Mouse (Mus musculus): ENCODE results near the gene Tmem210.

The Tmem210 gene

GRCm38 (mm10) chr2:25292856-25293255, 4.9 kb downstream of the Tmem210 start:
- in situ Hi-C loops (cut with MboI; ENCODE audit: low sequenced_read_pairs) = no loop called here

- in situ Hi-C loops (cut with MboI; ENCODE audit: low sequenced_read_pairs) = no loop called here
These were observed 5.8 kb downstream of the Tmem210 start for GRCm38 (mm10) chr2:25293706-25294105.

GRCm38 (mm10) chr2:25297093-25297492, 9.1 kb downstream of the Tmem210 start:
- in situ Hi-C loops (cut with MboI; ENCODE audit: low sequenced_read_pairs) = no loop called here

GRCm38 (mm10) chr2:25298046-25298445, 10.1 kb downstream of the Tmem210 start:
- in situ Hi-C loops (cut with MboI; ENCODE audit: low sequenced_read_pairs) = no loop called here

GRCm38 (mm10) chr2:25303452-25303851, 15.5 kb downstream of the Tmem210 start:
- in situ Hi-C loops (cut with MboI; ENCODE audit: low sequenced_read_pairs) = no loop called here

GRCm38 (mm10) chr2:25303931-25304656, 16.1 kb downstream of the Tmem210 start:
- in situ Hi-C loops (cut with MboI; ENCODE audit: low sequenced_read_pairs) = no loop called here

GRCm38 (mm10) chr2:25304657-25305541, 17.0 kb downstream of the Tmem210 start:
- in situ Hi-C loops (cut with MboI; ENCODE audit: low sequenced_read_pairs) = no loop called here

GRCm38 (mm10) chr2:25305587-25306359, 17.8 kb downstream of the Tmem210 start:
- in situ Hi-C loops (cut with MboI; ENCODE audit: low sequenced_read_pairs) = no loop called here

- in situ Hi-C loops (cut with MboI; ENCODE audit: low sequenced_read_pairs) = no loop called here
These were observed 22.2 kb downstream of the Tmem210 start for GRCm38 (mm10) chr2:25310180-25310579.

GRCm38 (mm10) chr2:25310969-25311368, 23.0 kb downstream of the Tmem210 start:
- in situ Hi-C loops (cut with MboI; ENCODE audit: low sequenced_read_pairs) = no loop called here

- in situ Hi-C loops (cut with MboI; ENCODE audit: low sequenced_read_pairs) = no loop called here
These were observed 23.5 kb downstream of the Tmem210 start for GRCm38 (mm10) chr2:25311491-25311891.

- in situ Hi-C loops (cut with MboI; ENCODE audit: low sequenced_read_pairs) = no loop called here
These were observed 30.4 kb downstream of the Tmem210 start for GRCm38 (mm10) chr2:25318119-25318966.

- in situ Hi-C loops (cut with MboI; ENCODE audit: low sequenced_read_pairs) = no loop called here
These were observed 31.2 kb downstream of the Tmem210 start, which contains the start of gene Grin1 for GRCm38 (mm10) chr2:25318971-25319773. Grin1 (minus strand) TSS chr2:25319187.

- in situ Hi-C loops (cut with MboI; ENCODE audit: low sequenced_read_pairs) = no loop called here
These were observed 32.1 kb downstream of the Tmem210 start for GRCm38 (mm10) chr2:25320084-25320483.

- in situ Hi-C loops (cut with MboI; ENCODE audit: low sequenced_read_pairs) = no loop called here
These were observed 38.1 kb downstream of the Tmem210 start for GRCm38 (mm10) chr2:25326036-25326435.

- in situ Hi-C loops (cut with MboI; ENCODE audit: low sequenced_read_pairs) = no loop called here
These were observed 40.5 kb downstream of the Tmem210 start for GRCm38 (mm10) chr2:25328440-25328839.

- in situ Hi-C loops (cut with MboI; ENCODE audit: low sequenced_read_pairs) = no loop called here
These were observed 43.5 kb downstream of the Tmem210 start for GRCm38 (mm10) chr2:25331470-25331869.

- in situ Hi-C loops (cut with MboI; ENCODE audit: low sequenced_read_pairs) = no loop called here
These were observed 44.6 kb downstream of the Tmem210 start, which contains the start of gene Man1b1 for GRCm38 (mm10) chr2:25332286-25333160. Man1b1 (plus strand) TSS chr2:25332338.
